Mouse (Mus musculus): ENCODE data around the gene Pitpnc1. TPM values are rescaled to one million over a fixed set of nuclear protein-coding genes. Genes with fewer than 3 reads are reported as not detected.
A peak's percentile ranks its signal among the peaks of the same experiment; 100 is the strongest.

Gene Pitpnc1
- total RNA-seq, 2 experiments from 2014 or later: 60.0 to 78.1 TPM

DNA sequence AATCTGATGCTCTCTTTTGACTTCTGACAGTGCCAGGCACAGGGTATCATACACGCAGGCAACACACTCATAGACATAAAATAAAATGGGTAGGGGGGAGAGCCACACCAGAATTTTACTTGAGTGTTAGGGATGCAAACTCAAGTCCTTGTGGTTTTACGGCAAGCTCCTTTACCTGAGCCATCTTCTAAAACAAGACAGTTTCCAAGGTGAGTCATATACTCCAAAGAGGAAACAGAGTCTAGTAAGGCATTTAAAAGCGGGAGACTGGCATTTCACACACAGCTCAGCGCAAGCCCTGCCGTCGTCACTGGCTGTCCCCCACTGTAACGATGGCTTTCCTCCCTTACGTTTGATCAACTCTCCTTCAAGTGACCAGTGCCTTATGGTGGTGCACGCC lies 22.6 kb downstream of the Pitpnc1 start:
- intact Hi-C loops (cut with DNase I): no loop called here
- DNase-seq: no peak

- intact Hi-C loops (cut with DNase I): no loop called here
- DNase-seq: no peak
Measured at GRCm38 (mm10) chr11:107447349-107447748, 23.1 kb downstream of the Pitpnc1 start.

DNA sequence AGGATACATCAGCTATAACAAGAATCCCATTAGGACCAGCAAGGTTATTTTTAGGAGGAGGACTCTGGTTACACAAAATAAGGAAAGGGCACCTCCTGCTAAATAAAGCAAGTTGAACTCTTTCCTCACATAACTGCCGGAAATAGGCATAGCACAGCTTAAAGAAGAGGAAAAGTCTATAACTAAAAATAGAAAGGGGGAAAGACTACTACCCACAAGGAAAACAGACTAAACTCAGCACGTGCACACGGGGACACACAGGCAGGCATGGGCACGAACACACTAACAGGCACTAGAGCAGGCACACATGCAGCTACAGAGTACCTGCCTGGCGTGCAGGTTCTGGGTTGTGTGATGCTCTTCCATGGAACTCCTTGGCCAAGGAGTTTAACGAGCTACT lies 23.8 kb downstream of the Pitpnc1 start:
- no peak for DNase-seq
- intact Hi-C loops (cut with DNase I): no loop called here

GRCm38 (mm10) chr11:107445683-107446082 lies 24.8 kb downstream of the Pitpnc1 start:
- DNase-seq: no peak
- intact Hi-C loops (cut with DNase I): no loop called here

GRCm38 (mm10) chr11:107443121-107444095 lies 27.1 kb downstream of the Pitpnc1 start:
- no peak for DNase-seq
- intact Hi-C loops (cut with DNase I): no loop called here

GRCm38 (mm10) chr11:107441050-107441449 lies 29.4 kb downstream of the Pitpnc1 start:
- DNase-seq: no peak
- intact Hi-C loops (cut with DNase I): no loop called here

GRCm38 (mm10) chr11:107438140-107438539 lies 32.4 kb downstream of the Pitpnc1 start:
- intact Hi-C loops (cut with DNase I): no loop called here

GRCm38 (mm10) chr11:107437723-107438122 lies 32.8 kb downstream of the Pitpnc1 start:
- DNase-seq: no peak
- intact Hi-C loops (cut with DNase I): no loop called here

More at GRCm38 (mm10) chr11:107438140-107438539, 32.4 kb downstream of the Pitpnc1 start:
- no peak for DNase-seq

DNA sequence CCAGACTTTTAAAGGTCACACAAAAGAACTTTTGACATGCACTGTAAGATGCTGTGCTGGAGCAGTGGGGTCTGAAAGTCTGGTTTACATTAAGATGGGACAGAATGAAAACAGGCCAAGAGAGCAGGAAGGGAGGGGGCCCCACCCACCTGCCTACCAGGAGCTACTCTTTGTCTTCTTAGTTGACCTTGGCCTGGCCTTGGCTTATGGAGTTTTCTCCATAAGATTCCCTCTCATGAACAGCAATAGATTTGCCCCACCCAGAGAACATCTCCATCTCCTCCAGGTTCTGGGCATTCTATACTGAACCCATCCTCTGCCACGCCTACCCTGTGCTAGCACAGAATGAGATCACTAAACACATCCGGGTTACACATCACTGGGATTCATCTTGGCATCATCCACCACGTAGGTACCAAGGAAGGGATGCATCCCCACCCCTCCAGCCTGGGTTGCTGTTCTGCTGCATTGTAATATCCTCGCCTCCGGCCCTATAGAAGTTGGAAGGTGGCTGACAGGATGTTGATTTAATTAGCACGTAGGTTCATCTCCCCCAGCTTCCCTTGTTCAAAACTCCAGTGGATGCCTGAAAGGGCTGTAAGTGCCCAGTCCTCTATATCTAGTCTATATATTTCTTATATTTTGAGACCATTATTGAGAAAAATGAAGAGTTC lies 34.6 kb downstream of the Pitpnc1 start:
- intact Hi-C loops (cut with DNase I): no loop called here
- no peak for DNase-seq

DNA sequence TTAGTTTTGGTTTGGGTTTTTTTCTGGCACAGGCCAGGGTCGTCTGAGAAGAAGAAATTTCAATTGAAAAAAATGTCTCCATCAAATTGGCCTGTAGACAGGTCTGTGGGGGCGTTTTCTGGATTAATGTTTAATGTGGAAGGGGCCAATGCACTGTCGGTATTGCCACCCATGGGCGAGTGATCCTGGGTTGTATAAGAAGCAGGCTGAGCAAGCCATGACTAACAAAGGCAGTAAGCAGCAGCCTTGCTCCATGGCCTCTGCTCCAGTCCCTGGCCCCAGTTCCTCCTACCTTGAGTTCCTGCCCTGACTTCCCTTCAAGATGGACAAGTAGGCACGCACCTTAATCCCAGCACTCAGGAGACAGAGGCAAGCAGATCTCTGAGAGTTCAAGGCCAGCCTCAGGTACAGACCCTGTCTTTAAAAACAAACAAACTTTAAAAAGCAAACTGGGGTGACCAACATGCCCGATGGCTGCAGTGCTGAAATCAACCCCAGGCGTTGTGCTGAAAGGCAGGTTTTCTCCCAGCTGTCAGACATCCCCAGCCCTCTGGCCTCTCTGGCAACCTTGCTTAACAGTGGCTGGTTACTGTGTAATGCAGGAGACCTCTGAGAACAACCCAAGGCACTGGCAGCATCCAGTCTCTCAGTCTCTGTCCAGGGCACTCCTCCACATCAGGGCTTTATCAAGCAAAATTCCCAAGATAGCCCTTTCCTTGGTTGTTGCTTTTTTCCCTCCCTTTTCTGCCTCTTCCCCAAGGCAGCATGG lies 39.1 kb downstream of the Pitpnc1 start:
- no peak for DNase-seq
- intact Hi-C loops (cut with DNase I): no loop called here

GRCm38 (mm10) chr11:107428011-107428410 lies 42.5 kb downstream of the Pitpnc1 start:
- intact Hi-C loops (cut with DNase I): no loop called here
- no peak for DNase-seq

- intact Hi-C loops (cut with DNase I): no loop called here
- DNase-seq: no peak
Measured at GRCm38 (mm10) chr11:107424176-107424575, 46.3 kb downstream of the Pitpnc1 start.

GRCm38 (mm10) chr11:107422356-107422754 lies 48.1 kb downstream of the Pitpnc1 start:
- DNase-seq: no peak
- intact Hi-C loops (cut with DNase I): no loop called here

DNA sequence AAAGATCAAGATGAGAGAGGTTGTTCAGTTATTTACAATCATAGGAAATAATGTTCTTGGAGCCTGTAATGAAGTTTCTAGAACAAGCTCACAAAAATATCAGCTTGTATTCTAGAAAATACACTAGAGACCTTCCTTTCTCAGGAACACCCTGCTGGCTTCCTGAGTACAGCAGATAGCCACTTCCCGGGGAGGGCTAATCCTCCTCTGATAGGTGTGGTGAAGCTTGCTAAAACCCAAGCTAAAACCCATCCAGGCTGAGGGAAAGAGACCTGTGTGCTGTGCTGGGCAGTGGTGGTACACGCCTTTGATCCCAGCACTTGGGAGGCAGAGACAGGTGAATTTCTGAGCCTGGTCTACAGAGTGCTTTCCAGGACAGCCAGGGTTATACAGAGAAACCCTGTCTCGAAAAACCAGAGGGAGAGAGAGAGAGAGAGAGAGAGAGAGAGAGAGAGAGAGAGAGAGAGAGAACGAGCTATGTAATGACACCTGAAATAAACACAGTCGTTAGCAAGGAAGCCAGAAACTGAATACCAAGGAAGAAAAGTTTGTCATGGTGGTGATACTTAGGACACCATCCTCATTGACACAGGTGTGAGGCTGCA lies 48.6 kb downstream of the Pitpnc1 start:
- intact Hi-C loops (cut with DNase I): no loop called here
- DNase-seq: no peak

DNA sequence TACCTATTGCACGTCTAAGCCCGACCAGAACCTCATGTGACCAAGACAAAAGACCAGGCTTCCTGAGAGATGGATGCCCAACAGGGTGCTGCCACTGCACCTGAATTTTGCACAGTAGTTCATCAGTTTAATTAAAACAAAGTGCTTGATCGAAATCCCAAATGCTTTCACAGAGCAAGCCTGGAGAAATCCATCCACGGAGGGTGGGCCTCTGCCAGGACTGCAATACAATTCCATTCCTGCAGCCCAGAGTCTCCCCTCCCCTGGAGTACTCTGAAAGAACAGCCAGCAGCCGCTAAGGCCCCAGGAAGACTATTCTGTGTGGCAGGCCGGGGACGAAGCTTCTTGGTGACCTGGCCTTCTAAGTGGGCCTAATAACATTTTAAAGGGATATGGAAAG lies 50.6 kb downstream of the Pitpnc1 start:
- intact Hi-C loops (cut with DNase I): no loop called here
- DNase-seq: no peak

GRCm38 (mm10) chr11:107417041-107417583 lies 53.4 kb downstream of the Pitpnc1 start:
- DNase-seq: peak in 1 of 2 experiments; percentile 14
- intact Hi-C loops (cut with DNase I): no loop called here

DNA sequence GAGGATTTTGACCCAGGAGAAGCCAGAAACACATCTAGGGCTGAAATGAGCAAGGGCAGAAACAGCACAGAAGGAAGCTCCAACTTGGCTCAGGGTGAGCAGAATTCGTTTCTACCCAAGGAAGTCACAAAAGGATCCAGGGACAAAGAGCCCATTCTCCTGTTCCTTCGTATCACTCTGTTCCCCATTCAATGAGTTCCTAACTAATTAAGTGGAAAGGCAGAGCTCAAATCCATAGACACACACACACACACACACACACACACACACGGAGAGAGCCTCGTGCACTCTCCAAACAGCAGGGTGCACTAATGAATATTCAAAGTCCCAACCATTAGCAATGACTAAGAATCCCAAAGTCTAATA lies 54.0 kb downstream of the Pitpnc1 start:
- intact Hi-C loops (cut with DNase I): no loop called here
- DNase-seq: no peak

DNA sequence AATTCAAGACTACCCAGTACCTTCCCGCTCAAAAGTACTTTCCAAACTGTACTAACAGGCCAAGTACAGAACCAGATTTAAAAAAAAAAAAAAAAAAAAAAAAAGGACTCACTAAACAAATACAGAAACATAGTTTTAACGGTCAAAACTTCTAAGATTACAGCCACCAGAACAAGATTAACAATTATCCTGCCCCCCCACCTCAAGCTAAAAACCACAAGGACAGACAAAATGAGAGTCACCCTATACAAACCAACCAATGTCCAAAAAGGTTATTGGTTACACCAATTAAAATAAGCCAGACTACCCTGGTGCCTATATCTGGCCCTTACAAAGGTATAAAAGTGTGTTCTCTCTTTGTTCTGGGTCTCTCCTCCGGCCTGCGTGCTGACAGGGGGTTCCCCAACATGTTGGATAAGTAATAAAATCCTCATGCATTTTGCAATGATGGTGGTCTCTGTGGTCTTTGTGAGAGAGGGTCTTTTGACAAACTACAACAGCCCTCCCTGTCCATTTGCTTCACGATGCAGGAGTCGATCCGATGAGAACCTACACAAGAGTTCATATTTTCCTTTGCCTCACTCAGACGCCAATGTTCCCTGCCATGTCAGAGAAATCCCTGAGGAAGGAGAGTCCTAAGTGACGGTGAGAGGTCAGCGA lies 54.5 kb downstream of the Pitpnc1 start:
- intact Hi-C loops (cut with DNase I): no loop called here
- no peak for DNase-seq

DNA sequence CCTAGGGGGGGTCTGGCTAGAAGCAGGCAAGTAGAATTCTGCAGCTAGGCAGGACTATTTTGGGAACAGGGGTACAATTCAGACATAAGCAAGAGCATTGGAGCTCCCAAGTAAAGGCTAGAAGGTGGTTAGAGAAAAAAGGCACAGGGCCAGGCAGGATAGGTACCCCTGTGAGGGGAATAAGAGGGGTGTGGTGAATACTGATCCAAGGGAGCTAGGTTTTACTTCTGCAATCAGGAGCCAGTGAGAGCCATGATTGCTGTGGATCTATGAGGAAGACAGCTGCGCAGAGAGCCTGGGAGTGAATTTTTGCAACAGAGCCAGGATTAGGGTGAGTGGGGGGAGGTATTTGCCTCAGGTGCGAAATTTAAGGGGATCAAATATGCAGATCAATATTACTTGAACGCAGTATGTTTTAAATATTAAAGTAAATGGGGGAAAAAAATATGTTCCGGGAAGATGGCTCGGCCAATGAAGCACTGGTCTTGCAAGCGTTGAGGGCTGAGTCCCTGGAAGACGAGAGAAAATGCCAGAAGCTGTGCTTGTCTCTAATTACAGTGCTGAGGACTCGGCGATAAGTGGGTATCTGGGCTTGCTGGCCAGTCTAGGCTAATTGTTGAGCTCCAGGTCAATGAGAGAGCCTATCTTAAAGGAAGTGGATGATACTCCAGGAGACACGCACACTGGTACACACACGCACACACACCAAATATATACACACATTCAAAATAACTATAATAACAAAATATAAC lies 55.3 kb downstream of the Pitpnc1 start:
- intact Hi-C loops (cut with DNase I): no loop called here
- no peak for DNase-seq

All from gastrocnemius, postnatal 36 days (tissue).